Mouse (Mus musculus) MEL (cell line): ENCODE measurements around the gene Sergef. TPM values are rescaled to one million over a fixed set of nuclear protein-coding genes. Genes with fewer than 3 reads are reported as not detected.

Experiments
- DNase-seq: peaks from one replicate; pipeline ENCODE4 v3.0.0; 2011; ENCODE audit warnings: low read depth, low spot score
- H3K27ac ChIP-seq: 2 replicates; pipeline ENCODE4 v1.5.1; 2012; ENCODE audit warnings: low read depth, mild to moderate bottlenecking, control low read depth, low read length, moderate library complexity; ENCODE audit not compliant: control insufficient read depth
- H3K27me3 ChIP-seq, 2 experiments: fragments of 150-350 bp in 1 of 2; sonication (generic) in 1 of 2; 2 replicates each; pipeline ENCODE4 v1.6.1; 2012; ENCODE audit warnings: low read length in 2 of 2, mild to moderate bottlenecking in 2 of 2, improper control_type of control experiment in 1 of 2, moderate library complexity in 1 of 2; ENCODE audit not compliant: insufficient read depth in 2 of 2, control insufficient read depth in 1 of 2
- H3K36me3 ChIP-seq, 2 experiments: 2 replicates each; pipeline ENCODE4 v1.6.1; 2012 to 2014; ENCODE audit warnings: low read length in 2 of 2, improper control_type of control experiment in 1 of 2, inconsistent platforms in 1 of 2, mild to moderate bottlenecking in 1 of 2; ENCODE audit not compliant: insufficient read depth in 2 of 2, control insufficient read depth in 1 of 2
- H3K4me1 ChIP-seq, 2 experiments: fragments of 150-350 bp in 1 of 2; sonication (generic) in 1 of 2; 2 replicates each; pipeline ENCODE4 v1.6.1; 2012; ENCODE audit warnings: low read length in 2 of 2, improper control_type of control experiment in 1 of 2, mild to moderate bottlenecking in 1 of 2; ENCODE audit not compliant: insufficient read depth in 2 of 2, control insufficient read depth in 1 of 2
- H3K4me3 ChIP-seq, 2 experiments: fragments of 150-350 bp in 1 of 2; sonication (generic) in 1 of 2; 2 replicates each; pipeline ENCODE4 v1.5.1; 2012; ENCODE audit warnings: low read depth in 2 of 2, low read length in 2 of 2, mild to moderate bottlenecking in 2 of 2, moderate library complexity in 2 of 2, control low read depth in 1 of 2, improper control_type of control experiment in 1 of 2; ENCODE audit not compliant: control insufficient read depth in 1 of 2, insufficient read depth in 1 of 2
- H3K79me2 ChIP-seq: 2 replicates; pipeline ENCODE4 v1.6.1; 2012; ENCODE audit warnings: mild to moderate bottlenecking, low read length, moderate library complexity; ENCODE audit not compliant: control insufficient read depth, poor library complexity, insufficient read depth
- H3K9ac ChIP-seq: 2 replicates; pipeline ENCODE4 v1.6.1; 2012; ENCODE audit warnings: low read depth, mild to moderate bottlenecking, control low read depth, low read length, moderate library complexity; ENCODE audit not compliant: control insufficient read depth, poor library complexity, severe bottlenecking
- H3K9me3 ChIP-seq: fragments of 150-350 bp; sonication (generic); replicated peaks from 2 replicates; pipeline ENCODE4 v1.6.1; 2012; ENCODE audit warnings: mild to moderate bottlenecking, low read length, improper control_type of control experiment, moderate library complexity; ENCODE audit not compliant: insufficient read depth
- BHLHE40 ChIP-seq: IDR thresholded peaks from 2 replicates; pipeline ENCODE4 v1.6.1; 2012; ENCODE audit warnings: low read depth, mild to moderate bottlenecking, inconsistent platforms, low read length, improper control_type of control experiment, borderline replicate concordance
- CHD1 ChIP-seq: IDR thresholded peaks from 2 replicates; pipeline ENCODE4 v1.6.1; 2012; ENCODE audit warnings: low read depth, mild to moderate bottlenecking, inconsistent platforms, low read length, improper control_type of control experiment
- CHD2 ChIP-seq: IDR thresholded peaks from 2 replicates; pipeline ENCODE4 v1.6.1; 2011; ENCODE audit warnings: low read length, improper control_type of control experiment
- CTCF ChIP-seq, 3 experiments: IDR thresholded peaks in 2 of 3; conservative IDR thresholded peaks in 1 of 3; 2 replicates each; pipeline ENCODE4 v1.5.1; 2011 to 2012; ENCODE audit warnings: low read length in 3 of 3, low read depth in 2 of 3, mild to moderate bottlenecking in 2 of 3, improper control_type of control experiment in 1 of 3, inconsistent platforms in 1 of 3, mixed read lengths in 1 of 3, moderate library complexity in 1 of 3; ENCODE audit not compliant: control insufficient read depth in 1 of 3, insufficient read depth in 1 of 3, poor library complexity in 1 of 3, severe bottlenecking in 1 of 3
- E2F4 ChIP-seq: IDR thresholded peaks from 2 replicates; pipeline ENCODE4 v1.6.1; 2011; ENCODE audit warnings: low read depth, low read length, improper control_type of control experiment, borderline replicate concordance
- EP300 ChIP-seq, 2 experiments: IDR thresholded peaks; 2 replicates each; pipeline ENCODE4 v1.6.1; 2011; ENCODE audit warnings: improper control_type of control experiment in 2 of 2, low read length in 2 of 2, low read depth in 1 of 2, mild to moderate bottlenecking in 1 of 2
- ETS1 ChIP-seq: IDR thresholded peaks from 2 replicates; pipeline ENCODE4 v1.6.1; 2012; ENCODE audit warnings: low read depth, mild to moderate bottlenecking, inconsistent platforms, low read length, improper control_type of control experiment, moderate library complexity
- GABPA ChIP-seq: IDR thresholded peaks from 2 replicates; pipeline ENCODE4 v1.6.1; 2012; ENCODE audit warnings: low read depth, mild to moderate bottlenecking, inconsistent platforms, low read length, improper control_type of control experiment, moderate library complexity
- GATA1 ChIP-seq: IDR thresholded peaks from 2 replicates; pipeline ENCODE4 v1.6.1; 2011; ENCODE audit warnings: low read depth, low read length, improper control_type of control experiment
- HCFC1 ChIP-seq: IDR thresholded peaks from 2 replicates; pipeline ENCODE4 v1.6.1; 2012; ENCODE audit warnings: low read depth, mild to moderate bottlenecking, inconsistent platforms, low read length, improper control_type of control experiment, moderate library complexity
- KAT2A ChIP-seq: conservative IDR thresholded peaks from 2 replicates; pipeline ENCODE4 v1.6.1; 2012; ENCODE audit warnings: low read depth, low read length, improper control_type of control experiment, inconsistent platforms
- MAZ ChIP-seq: IDR thresholded peaks from 2 replicates; pipeline ENCODE4 v1.6.1; 2012; ENCODE audit warnings: low read depth, mild to moderate bottlenecking, inconsistent platforms, low read length, improper control_type of control experiment
- MEF2A ChIP-seq: IDR thresholded peaks from 2 replicates; pipeline ENCODE4 v1.6.1; 2014; ENCODE audit warnings: low read depth, mild to moderate bottlenecking, inconsistent platforms, low read length, improper control_type of control experiment; ENCODE audit not compliant: poor library complexity, insufficient replicate concordance, severe bottlenecking; ENCODE audit errors: extremely low read depth
- MYC ChIP-seq: IDR thresholded peaks from 2 replicates; pipeline ENCODE4 v1.6.1; 2011; ENCODE audit warnings: low read depth, mild to moderate bottlenecking, low read length, improper control_type of control experiment, moderate library complexity
- NELFE ChIP-seq: IDR thresholded peaks from 2 replicates; pipeline ENCODE4 v1.6.1; 2011; ENCODE audit warnings: low read depth, low read length, improper control_type of control experiment
- NRF1 ChIP-seq: IDR thresholded peaks from 2 replicates; pipeline ENCODE4 v1.6.1; 2014; ENCODE audit warnings: low read depth, mild to moderate bottlenecking, inconsistent platforms, low read length, improper control_type of control experiment, moderate library complexity; ENCODE audit not compliant: poor library complexity, insufficient read depth, severe bottlenecking
- POLR2AphosphoS2 ChIP-seq: IDR thresholded peaks from 2 replicates; pipeline ENCODE4 v1.6.1; 2011; ENCODE audit warnings: low read length, improper control_type of control experiment
- POLR2AphosphoS5 ChIP-seq: IDR thresholded peaks from 2 replicates; pipeline ENCODE4 v1.6.1; 2012; ENCODE audit warnings: low read depth, borderline replicate concordance, mild to moderate bottlenecking, inconsistent platforms, low read length, moderate library complexity, mixed read lengths
- RAD21 ChIP-seq: IDR thresholded peaks from 2 replicates; pipeline ENCODE4 v1.6.1; 2011; ENCODE audit warnings: mild to moderate bottlenecking, low read depth, low read length, improper control_type of control experiment
- SMC3 ChIP-seq: IDR thresholded peaks from 2 replicates; pipeline ENCODE4 v1.6.1; 2011; ENCODE audit warnings: low read depth, low read length, improper control_type of control experiment
- TAL1 ChIP-seq: IDR thresholded peaks from 2 replicates; pipeline ENCODE4 v1.6.1; 2012; ENCODE audit warnings: mild to moderate bottlenecking, inconsistent platforms, low read length, moderate library complexity, mixed read lengths
- TCF12 ChIP-seq: IDR thresholded peaks from 2 replicates; pipeline ENCODE4 v1.6.1; 2014; ENCODE audit warnings: low read depth, mild to moderate bottlenecking, inconsistent platforms, low read length, improper control_type of control experiment, moderate library complexity
- UBTF ChIP-seq: IDR thresholded peaks from 2 replicates; pipeline ENCODE4 v1.6.1; 2012; ENCODE audit warnings: low read depth, mild to moderate bottlenecking, inconsistent platforms, low read length, improper control_type of control experiment, moderate library complexity, borderline replicate concordance; ENCODE audit not compliant: insufficient read depth
- ZMIZ1 ChIP-seq: IDR thresholded peaks from 2 replicates; pipeline ENCODE4 v1.6.1; 2012; ENCODE audit warnings: low read depth, mild to moderate bottlenecking, inconsistent platforms, low read length, improper control_type of control experiment, moderate library complexity
- polyA plus RNA-seq, 2 experiments: library from polyadenylated mRNA; stranded (reverse) in 1 of 2; unstranded in 1 of 2; fragments of >175 nt in 1 of 2; fragments of >200 nt in 1 of 2; gene quantifications; 2 replicates each; pipeline versions ENCODE4 v1.2.1 to v1.2.4; 2012; ENCODE audit warnings: low replicate concordance in 2 of 2, low read depth in 1 of 2; ENCODE audit not compliant: insufficient read length in 2 of 2, insufficient read depth in 1 of 2, missing spikeins in 1 of 2
- total RNA-seq: library from RNA; depleted of rRNA; stranded (reverse); fragments of 300-350 nt; gene quantifications from 2 replicates; pipeline ENCODE4 v1.2.3, GENCODE M21; 2012

Gene Sergef
- total and polyA plus RNA-seq, 3 experiments, result 7.6 to 11.7 TPM; not detected in 1

GRCm38 (mm10) chr7:46512792-46513191 is 126.8 kb downstream of the Sergef start:
- no peaks in the 10 kb centered on the region for H3K9me3 ChIP-seq

GRCm38 (mm10) chr7:46510806-46511205 is 128.8 kb downstream of the Sergef start:
- H3K4me1 ChIP-seq, result no peaks in the 10 kb centered on the region
- no peak for DNase-seq
- TF ChIP-seq CHD1, result no peak
- no peak for TF ChIP-seq GABPA
- TF ChIP-seq MYC, result no peak
- TF ChIP-seq MEF2A, result no peak
- no peak for TF ChIP-seq TCF12
- TF ChIP-seq CTCF (IDR thresholded peaks at IDR 0.05 in 2 of 3, conservative IDR thresholded peaks at IDR 0.05 in 1 of 3; ENCODE audit: control insufficient read depth in 1 of 3, insufficient read depth in 1 of 3, low read depth in 2 of 3, low read length in 3 of 3, poor library complexity in 1 of 3, severe bottlenecking in 1 of 3), result no peak
- TF ChIP-seq POLR2AphosphoS5, result no peak
- TF ChIP-seq MAZ, result no peak
- no peak for TF ChIP-seq GATA1
- TF ChIP-seq RAD21, result no peak
- no peak for TF ChIP-seq EP300 (IDR thresholded peaks at IDR 0.05; ENCODE audit: low read depth in 1 of 2, low read length in 2 of 2)
- TF ChIP-seq CHD2, result no peak
- TF ChIP-seq KAT2A, result no peak
- no peak for TF ChIP-seq E2F4
- no peaks in the 10 kb centered on the region for H3K79me2 ChIP-seq
- no peak overlapping the region for H3K9ac ChIP-seq
- H3K4me3 ChIP-seq, result no peak overlapping the region
- no peaks in the 10 kb centered on the region for H3K27me3 ChIP-seq
- no peaks in the 10 kb centered on the region for H3K9me3 ChIP-seq
- no peak overlapping the region for H3K27ac ChIP-seq
- H3K36me3 ChIP-seq, result no peaks in the 10 kb centered on the region

More at GRCm38 (mm10) chr7:46512792-46513191, 126.8 kb downstream of the Sergef start:
- H3K79me2 ChIP-seq, result no peaks in the 10 kb centered on the region
- TF ChIP-seq NELFE, result no peak
- TF ChIP-seq ETS1, result no peak
- no peak for TF ChIP-seq TAL1
- TF ChIP-seq BHLHE40, result no peak
- no peak for TF ChIP-seq RAD21
- TF ChIP-seq HCFC1, result no peak
- no peak for TF ChIP-seq UBTF
- no peak for TF ChIP-seq GABPA
- no peak for TF ChIP-seq SMC3
- TF ChIP-seq CTCF (IDR thresholded peaks at IDR 0.05 in 2 of 3, conservative IDR thresholded peaks at IDR 0.05 in 1 of 3; ENCODE audit: control insufficient read depth in 1 of 3, insufficient read depth in 1 of 3, low read depth in 2 of 3, low read length in 3 of 3, poor library complexity in 1 of 3, severe bottlenecking in 1 of 3), result no peak
- no peak for TF ChIP-seq POLR2AphosphoS2
- TF ChIP-seq MYC, result no peak
- TF ChIP-seq NRF1, result no peak
- no peak for TF ChIP-seq ZMIZ1
- no peak for TF ChIP-seq MEF2A
- H3K9ac ChIP-seq, result no peak overlapping the region
- H3K27ac ChIP-seq, result no peak overlapping the region
- no peak for DNase-seq
- H3K27me3 ChIP-seq, result no peaks in the 10 kb centered on the region
- H3K4me3 ChIP-seq, result no peak overlapping the region
- no peaks in the 10 kb centered on the region for H3K36me3 ChIP-seq
- no peaks in the 10 kb centered on the region for H3K4me1 ChIP-seq
